Mouse (Mus musculus) liver, embryonic 18 days (tissue): ENCODE results near the gene Prss42. TPM values are rescaled to one million over a fixed set of nuclear protein-coding genes. Genes with fewer than 3 reads are reported as not detected.

Experiments
- polyA plus RNA-seq: library from polyadenylated mRNA; depleted of rRNA; stranded (reverse); fragments of >200 nt; gene quantifications from 2 replicates; pipeline ENCODE4 v1.2.3, GENCODE M21; 2012; rRNA removed

Gene Prss42
- not detected in 2 replicates for polyA plus RNA-seq

GRCm38 (mm10) chr9:110797866-110798265 is at the start of gene Prss42:
Gene Prss42 (plus strand): TSS chr9:110798166.

DNA sequence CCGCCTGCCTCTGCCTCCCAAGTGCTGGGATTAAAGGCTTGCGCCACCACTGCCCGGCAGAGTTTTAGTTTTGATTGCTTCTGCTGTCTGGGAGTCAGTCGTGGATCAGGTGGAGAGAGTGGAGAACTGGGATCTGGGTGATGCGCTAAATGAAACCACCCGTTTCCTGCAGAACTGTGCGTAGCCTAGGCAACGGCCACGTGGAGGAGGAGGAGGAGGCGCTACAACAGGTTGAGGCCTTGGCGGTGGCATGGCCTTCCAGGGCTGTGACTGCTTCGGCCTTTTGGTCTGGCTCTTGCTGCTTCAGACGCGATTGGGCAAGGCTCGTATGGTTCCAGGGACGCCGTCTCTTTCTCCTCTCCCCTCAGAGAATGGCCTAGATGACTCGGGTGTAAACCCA is 15.8 kb downstream of the Prss42 start, which contains the start of gene Prss44:
Gene Prss44 (plus strand): TSS at position 206 of the 400 bp plus-strand sequence.

GRCm38 (mm10) chr9:110826390-110826789 is 28.4 kb downstream of the Prss42 start, which contains the start of gene Prss43:
Gene Prss43 (plus strand): TSS chr9:110826690.

DNA sequence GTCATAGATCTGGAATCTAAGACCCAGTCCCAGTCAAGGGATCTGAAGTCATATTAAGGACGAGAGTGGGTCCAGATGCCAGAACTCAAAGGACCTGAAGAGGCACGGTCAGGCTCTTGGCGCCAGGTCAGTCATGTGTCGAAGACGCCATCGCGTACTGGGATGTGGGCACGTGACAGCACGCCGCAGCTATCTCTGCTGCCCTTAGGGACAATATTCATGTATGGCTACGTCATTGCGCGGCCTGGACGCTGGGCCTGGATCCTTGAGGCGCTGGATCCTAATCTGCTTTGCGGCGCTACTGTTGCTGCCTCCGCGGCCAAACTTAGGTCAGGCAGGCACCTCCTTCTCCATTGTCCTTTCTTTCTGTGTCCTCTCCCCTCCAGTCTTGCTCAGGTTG is 36.4 kb downstream of the Prss42 start, which contains the start of gene Prss45:
Gene Prss45 (plus strand): TSS at position 178 of the 400 bp plus-strand sequence.

GRCm38 (mm10) chr9:110844206-110844605 is 46.2 kb downstream of the Prss42 start, which contains the start of gene Prss46:
Gene Prss46 (plus strand): TSS chr9:110844506.

Other genes with a start within 250 kb of the Prss42 start
- gene Nradd, start 173.7 kb upstream of the Prss42 start, polyA plus RNA-seq, result 1.8 TPM in 2 replicates
- 6.3 and 7.9 TPM in 2 replicates for gene Nbeal2, start 144.0 kb upstream of the Prss42 start, polyA plus RNA-seq
- 59.7 and 60.4 TPM in 2 replicates for gene Ccdc12, start 141.7 kb upstream of the Prss42 start, polyA plus RNA-seq
- gene Myl3, start 56.3 kb upstream of the Prss42 start, polyA plus RNA-seq, result 0.08 TPM in 1 of 2 replicates, not detected in the other
- 2.5 and 3.2 TPM in 2 replicates for gene Pth1r, start 51.0 kb upstream of the Prss42 start, polyA plus RNA-seq
- gene Prss44, start 15.8 kb downstream of the Prss42 start, polyA plus RNA-seq, result not detected in 2 replicates
- not detected in 2 replicates for gene Prss43, start 28.5 kb downstream of the Prss42 start, polyA plus RNA-seq
- gene Prss45, start 36.4 kb downstream of the Prss42 start, polyA plus RNA-seq, result 0.03 TPM in 1 of 2 replicates, not detected in the other
- not detected in 2 replicates for gene Prss46, start 46.3 kb downstream of the Prss42 start, polyA plus RNA-seq
- gene Prss50, start 59.8 kb downstream of the Prss42 start, polyA plus RNA-seq, result 1.5 and 1.6 TPM in 2 replicates
- 5.9 and 6.7 TPM in 2 replicates for gene Als2cl, start 81.7 kb downstream of the Prss42 start, polyA plus RNA-seq
- 4.0 and 4.3 TPM in 2 replicates for gene Tmie, start 81.9 kb downstream of the Prss42 start, polyA plus RNA-seq
- gene Fam240a, start 118.7 kb downstream of the Prss42 start, polyA plus RNA-seq, result not detected in 2 replicates
- gene Tdgf1, start 148.0 kb downstream of the Prss42 start, polyA plus RNA-seq, result 0.02 TPM in 1 of 2 replicates, not detected in the other
- 0.05 and 0.10 TPM in 2 replicates for gene Lrrc2, start 153.4 kb downstream of the Prss42 start, polyA plus RNA-seq
- gene Rtp3, start 192.4 kb downstream of the Prss42 start, polyA plus RNA-seq, result 39.5 and 40.2 TPM in 2 replicates
- 108 and 154 TPM in 2 replicates for gene Ltf, start 221.1 kb downstream of the Prss42 start, polyA plus RNA-seq